Mouse (Mus musculus): ENCODE data around the gene Sebox.

- no peak for TF ChIP-seq POLR2A (IDR thresholded peaks at IDR 0.05; ENCODE audit: insufficient read depth, low read depth, low read length)
- TF ChIP-seq CTCF (IDR thresholded peaks at IDR 0.05; ENCODE audit: insufficient read depth, low read depth, low read length), result no peak
These were observed 44.5 kb upstream of the Sebox start for GRCm38 (mm10) chr11:78458740-78459139.

Data from olfactory bulb, adult 2 months (tissue).